Mouse (Mus musculus): ENCODE results near the gene Ankrd55. TPM values are rescaled to one million over a fixed set of nuclear protein-coding genes. Genes with fewer than 3 reads are reported as not detected.

Ankrd55 gene
- polyA plus RNA-seq, 1 experiment from 2014 or later, result 0.09 TPM

- no peaks in the 10 kb centered on the region for H3K9me3 ChIP-seq (replicated peaks)
- 41% methylated on average over 2 of the region's 2 CpGs for WGBS (ENCODE audit: insufficient replicate concordance)
- H3K4me3 ChIP-seq (replicated peaks), result no peak overlapping the region
- 0 out of 2 replicates have a peak, but pooled peaks cover 5% of the 10 kb centered on the region for H3K4me1 ChIP-seq (replicated peaks)
- no peak overlapping the region for H3K27ac ChIP-seq
- ATAC-seq (ENCODE audit: low read depth), result no peak
- DNase-seq, result no peak
- no peaks in the 10 kb centered on the region for H3K36me3 ChIP-seq
- H3K4me2 ChIP-seq, result no peak overlapping the region
- H3K9ac ChIP-seq, result no peak overlapping the region
- no peaks in the 10 kb centered on the region for H3K27me3 ChIP-seq
These were observed 118.4 kb downstream of the Ankrd55 start for GRCm38 (mm10) chr13:112406618-112407017.

- WGBS (ENCODE audit: insufficient replicate concordance), result 76% methylated on average over 3 of the region's 3 CpGs
- DNase-seq, result no peak
- ATAC-seq (ENCODE audit: low read depth), result no peak
These were observed 119.0 kb downstream of the Ankrd55 start for GRCm38 (mm10) chr13:112407181-112407700.

GRCm38 (mm10) chr13:112407776-112408490 lies 119.7 kb downstream of the Ankrd55 start:
- H3K27ac ChIP-seq, result no peak overlapping the region
- no peak overlapping the region for H3K4me3 ChIP-seq (replicated peaks)
- no peaks in the 10 kb centered on the region for H3K36me3 ChIP-seq
- no peak overlapping the region for H3K4me2 ChIP-seq
- H3K9ac ChIP-seq, result no peak overlapping the region
- H3K9me3 ChIP-seq (replicated peaks), result no peaks in the 10 kb centered on the region
- H3K4me1 ChIP-seq (replicated peaks), result 0 out of 2 replicates have a peak, but pooled peaks cover 5% of the 10 kb centered on the region
- WGBS (ENCODE audit: insufficient replicate concordance), result 76% methylated on average over 9 of the region's 9 CpGs
- ATAC-seq (ENCODE audit: low read depth) (no peak), DNase-seq (no peak)
- H3K27me3 ChIP-seq, result no peaks in the 10 kb centered on the region

More at GRCm38 (mm10) chr13:112407181-112407700, 119.0 kb downstream of the Ankrd55 start:
- no peak overlapping the region for H3K4me2 ChIP-seq
- no peak overlapping the region for H3K27ac ChIP-seq
- H3K4me3 ChIP-seq (replicated peaks), result no peak overlapping the region
- no peaks in the 10 kb centered on the region for H3K27me3 ChIP-seq
- H3K36me3 ChIP-seq, result no peaks in the 10 kb centered on the region
- no peaks in the 10 kb centered on the region for H3K9me3 ChIP-seq (replicated peaks)
- H3K4me1 ChIP-seq (replicated peaks), result 0 out of 2 replicates have a peak, but pooled peaks cover 5% of the 10 kb centered on the region
- H3K9ac ChIP-seq, result no peak overlapping the region

- WGBS (ENCODE audit: insufficient replicate concordance), result 70% methylated on average over 4 of the region's 4 CpGs
- Histone ChIP-seq H3K36me3 (no peaks in the 10 kb centered on the region), H3K4me1 (replicated peaks) (0 out of 2 replicates have a peak, but pooled peaks cover 5% of the 10 kb centered on the region), H3K9me3 (replicated peaks) (no peaks in the 10 kb centered on the region), H3K4me2 (no peak overlapping the region), H3K27me3 (no peaks in the 10 kb centered on the region), H3K27ac (no peak overlapping the region), H3K9ac (no peak overlapping the region), H3K4me3 (replicated peaks) (no peak overlapping the region)
- DNase-seq (no peak), ATAC-seq (ENCODE audit: low read depth) (no peak)
These were observed 120.5 kb downstream of the Ankrd55 start for GRCm38 (mm10) chr13:112408701-112409100.

DNA sequence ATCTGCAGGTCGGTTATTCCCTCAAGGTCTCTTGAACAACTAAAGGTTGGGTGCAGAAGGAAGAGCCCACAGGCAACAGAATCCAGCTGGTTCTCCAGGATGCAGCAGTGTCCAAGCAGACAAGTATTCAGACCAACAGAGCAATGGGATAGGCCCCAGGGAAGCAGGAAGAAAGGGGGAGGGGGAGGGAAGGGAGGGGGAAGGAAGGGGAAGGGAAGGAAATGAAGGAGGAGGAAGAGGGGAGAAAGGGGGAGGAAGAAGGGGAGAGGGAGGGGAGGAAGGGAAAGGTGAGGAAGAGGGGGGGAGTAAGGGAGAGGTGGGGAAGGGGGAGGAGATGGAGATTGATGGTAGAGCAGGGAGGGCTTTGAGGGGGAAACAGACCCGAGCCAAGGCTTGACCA lies 121.1 kb downstream of the Ankrd55 start:
- DNase-seq (no peak), ATAC-seq (ENCODE audit: low read depth) (no peak)
- H3K9me3 ChIP-seq (replicated peaks), result no peaks in the 10 kb centered on the region
- H3K9ac ChIP-seq, result no peak overlapping the region
- no peaks in the 10 kb centered on the region for H3K27me3 ChIP-seq
- H3K27ac ChIP-seq, result no peak overlapping the region
- 56% methylated on average over 2 of the region's 2 CpGs for WGBS (ENCODE audit: insufficient replicate concordance)
- 0 out of 2 replicates have a peak, but pooled peaks cover 5% of the 10 kb centered on the region for H3K4me1 ChIP-seq (replicated peaks)
- no peak overlapping the region for H3K4me3 ChIP-seq (replicated peaks)
- H3K4me2 ChIP-seq, result no peak overlapping the region
- H3K36me3 ChIP-seq, result no peaks in the 10 kb centered on the region

DNA sequence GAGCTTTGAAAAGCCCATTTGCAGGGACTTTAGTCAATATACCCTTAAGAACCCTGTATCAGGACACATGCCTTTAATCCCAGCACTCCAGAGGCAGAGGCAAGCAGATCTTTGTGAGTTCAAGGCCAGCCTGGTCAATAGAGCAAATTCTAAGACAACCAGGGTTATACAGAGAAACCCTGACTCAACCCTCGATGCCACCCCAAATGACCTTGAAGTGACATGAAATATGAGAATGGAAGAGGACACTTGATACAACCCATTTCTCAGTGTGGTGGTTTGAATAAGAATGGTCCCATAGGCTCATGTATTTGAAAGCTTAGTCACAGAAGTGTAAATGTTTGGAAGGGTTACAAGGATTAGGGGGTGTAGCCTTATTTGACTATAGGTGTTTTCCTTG lies 121.6 kb downstream of the Ankrd55 start:
- ATAC-seq (ENCODE audit: low read depth) (no peak), DNase-seq (no peak)
- H3K4me3 ChIP-seq (replicated peaks), result no peak overlapping the region
- no peaks in the 10 kb centered on the region for H3K9me3 ChIP-seq (replicated peaks)
- H3K4me2 ChIP-seq, result no peak overlapping the region
- WGBS (ENCODE audit: insufficient replicate concordance), result 67% methylated on average over 1 of the region's 1 CpGs
- no peaks in the 10 kb centered on the region for H3K36me3 ChIP-seq
- H3K9ac ChIP-seq, result no peak overlapping the region
- H3K4me1 ChIP-seq (replicated peaks), result 0 out of 2 replicates have a peak, but pooled peaks cover 5% of the 10 kb centered on the region
- no peak overlapping the region for H3K27ac ChIP-seq
- no peaks in the 10 kb centered on the region for H3K27me3 ChIP-seq

GRCm38 (mm10) chr13:112410461-112410860 lies 122.2 kb downstream of the Ankrd55 start:
- ATAC-seq (ENCODE audit: low read depth), result no peak
- no peak overlapping the region for H3K9ac ChIP-seq
- no peak overlapping the region for H3K27ac ChIP-seq
- no peaks in the 10 kb centered on the region for H3K9me3 ChIP-seq (replicated peaks)
- H3K4me2 ChIP-seq, result no peak overlapping the region
- DNase-seq, result no peak
- 0 out of 2 replicates have a peak, but pooled peaks cover 5% of the 10 kb centered on the region for H3K4me1 ChIP-seq (replicated peaks)
- H3K27me3 ChIP-seq, result no peaks in the 10 kb centered on the region
- no peak overlapping the region for H3K4me3 ChIP-seq (replicated peaks)
- no peaks in the 10 kb centered on the region for H3K36me3 ChIP-seq
- 81% methylated on average over 4 of the region's 4 CpGs for WGBS (ENCODE audit: insufficient replicate concordance)

DNA sequence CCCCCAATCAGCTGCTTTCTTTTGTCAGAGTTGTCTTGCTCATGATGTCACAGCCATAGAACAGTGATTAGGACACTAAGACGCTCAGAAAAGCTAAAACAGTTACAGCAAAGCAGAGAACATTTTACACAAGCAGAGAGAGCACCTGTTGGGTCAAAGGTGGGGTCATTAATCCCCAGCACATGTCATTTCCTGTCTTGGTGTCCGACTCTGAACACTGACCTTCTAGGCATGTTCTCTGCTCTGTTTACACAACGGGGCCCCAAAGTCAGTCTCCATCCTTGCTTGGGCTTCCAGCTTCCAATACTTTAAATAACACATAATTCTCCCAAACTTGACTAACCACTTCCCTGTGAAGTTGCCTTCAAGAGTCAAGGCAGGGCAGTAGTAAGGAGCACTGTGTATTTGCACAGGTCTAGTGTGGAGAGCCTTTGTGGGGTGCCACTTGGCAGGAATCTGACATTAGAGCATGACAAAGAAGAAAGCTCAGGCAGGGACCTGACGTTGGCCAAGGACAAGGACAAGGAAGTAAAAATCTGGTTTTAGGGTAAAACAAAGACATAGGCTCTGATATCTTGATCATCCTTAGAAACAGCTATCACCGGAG lies 123.1 kb downstream of the Ankrd55 start:
- no peak for DNase-seq
- H3K9ac ChIP-seq, result no peak overlapping the region
- no peaks in the 10 kb centered on the region for H3K36me3 ChIP-seq
- no peaks in the 10 kb centered on the region for H3K27me3 ChIP-seq
- WGBS (ENCODE audit: insufficient replicate concordance), result 67% methylated on average over 5 of the region's 5 CpGs
- no peak overlapping the region for H3K27ac ChIP-seq
- H3K4me3 ChIP-seq (replicated peaks), result no peak overlapping the region
- H3K4me1 ChIP-seq (replicated peaks), result peaks cover 11% of the 10 kb centered on the region
- H3K4me2 ChIP-seq, result no peak overlapping the region
- ATAC-seq (ENCODE audit: low read depth), result no peak
- H3K9me3 ChIP-seq (replicated peaks), result no peaks in the 10 kb centered on the region

- Histone ChIP-seq H3K27ac (no peak overlapping the region), H3K9ac (no peak overlapping the region), H3K4me1 (replicated peaks) (peaks cover 21% of the 10 kb centered on the region), H3K9me3 (replicated peaks) (no peaks in the 10 kb centered on the region), H3K27me3 (no peaks in the 10 kb centered on the region), H3K36me3 (no peaks in the 10 kb centered on the region), H3K4me3 (replicated peaks) (no peak overlapping the region), H3K4me2 (no peak overlapping the region)
- no peak for DNase-seq
- ATAC-seq (ENCODE audit: low read depth), result no peak
- 83% methylated on average over 3 of the region's 3 CpGs for WGBS (ENCODE audit: insufficient replicate concordance)
These were observed 124.0 kb downstream of the Ankrd55 start for GRCm38 (mm10) chr13:112412251-112412650.

- Histone ChIP-seq H3K27ac (no peak overlapping the region), H3K27me3 (no peaks in the 10 kb centered on the region), H3K4me3 (replicated peaks) (no peak overlapping the region), H3K9ac (no peak overlapping the region), H3K4me1 (replicated peaks) (peaks cover 25% of the 10 kb centered on the region), H3K9me3 (replicated peaks) (no peaks in the 10 kb centered on the region), H3K36me3 (no peaks in the 10 kb centered on the region), H3K4me2 (no peak overlapping the region)
- no peak for ATAC-seq (ENCODE audit: low read depth)
- DNase-seq, result no peak
- WGBS (ENCODE audit: insufficient replicate concordance), result 73% methylated on average over 5 of the region's 5 CpGs
These were observed 124.6 kb downstream of the Ankrd55 start for GRCm38 (mm10) chr13:112412824-112413223.

GRCm38 (mm10) chr13:112413611-112414010 lies 125.4 kb downstream of the Ankrd55 start:
- Histone ChIP-seq H3K4me3 (replicated peaks) (no peak overlapping the region), H3K9ac (no peak overlapping the region), H3K36me3 (no peaks in the 10 kb centered on the region), H3K9me3 (replicated peaks) (no peaks in the 10 kb centered on the region), H3K27ac (no peak overlapping the region), H3K4me1 (replicated peaks) (peaks cover 33% of the 10 kb centered on the region), H3K4me2 (no peak overlapping the region), H3K27me3 (no peaks in the 10 kb centered on the region)
- 72% methylated on average over 8 of the region's 8 CpGs for WGBS (ENCODE audit: insufficient replicate concordance)
- no peak for ATAC-seq (ENCODE audit: low read depth)
- DNase-seq, result no peak

Measured in liver, embryonic 13.5 days (tissue).